Mouse (Mus musculus): ENCODE measurements at regions not wholly inside any gene's neighbourhood (a gene's known extent, or its start where the extent isn't known, plus 50 kb on each side); places are given as distances from the start of the nearest gene placed in this dataset.
A peak's percentile ranks its signal among the peaks of the same experiment; 100 is the strongest.

GRCm38 (mm10) chr5:118815783-118816182, 255.3 kb downstream of the Med13l start:
- DNase-seq = no peak

GRCm38 (mm10) chr5:118818294-118818693, 257.8 kb downstream of the Med13l start:
- DNase-seq = no peak

GRCm38 (mm10) chr5:118824791-118825190, 264.3 kb downstream of the Med13l start:
- DNase-seq = no peak

- DNase-seq = no peak
These were observed 268.7 kb downstream of the Med13l start for GRCm38 (mm10) chr5:118829031-118829698.

- no peak for DNase-seq
These were observed 272.2 kb downstream of the Med13l start for GRCm38 (mm10) chr5:118832701-118833100.

GRCm38 (mm10) chr5:118834129-118834528, 273.6 kb downstream of the Med13l start:
- DNase-seq = no peak

GRCm38 (mm10) chr5:118837001-118837400, 276.5 kb downstream of the Med13l start:
- no peak for DNase-seq

GRCm38 (mm10) chr5:118838421-118838820, 277.9 kb downstream of the Med13l start:
- DNase-seq = no peak

- DNase-seq = no peak
These were observed 279.4 kb downstream of the Med13l start for GRCm38 (mm10) chr5:118839916-118840315.

- no peak for DNase-seq
These were observed 280.9 kb downstream of the Med13l start for GRCm38 (mm10) chr5:118841210-118842016.

GRCm38 (mm10) chr5:118842017-118842396, 281.5 kb downstream of the Med13l start:
- peak in 1 of 2 experiments; percentile 13 for DNase-seq

GRCm38 (mm10) chr5:118857001-118857400, 296.5 kb downstream of the Med13l start:
- DNase-seq = no peak

GRCm38 (mm10) chr5:118861143-118861847, 300.8 kb downstream of the Med13l start:
- no peak for DNase-seq

GRCm38 (mm10) chr5:118867511-118867910, 307.0 kb downstream of the Med13l start:
- DNase-seq = no peak

- no peak for DNase-seq
These were observed 308.9 kb downstream of the Med13l start for GRCm38 (mm10) chr5:118869330-118869729.

- no peak for DNase-seq
These were observed 313.4 kb downstream of the Med13l start for GRCm38 (mm10) chr5:118873871-118874270.

GRCm38 (mm10) chr5:118875096-118875637, 314.7 kb downstream of the Med13l start:
- no peak for DNase-seq

GRCm38 (mm10) chr5:118876586-118877312, 316.3 kb downstream of the Med13l start:
- DNase-seq = no peak

- peak; percentile 25 to 36 for DNase-seq
These were observed 316.8 kb downstream of the Med13l start for GRCm38 (mm10) chr5:118877313-118877669.

GRCm38 (mm10) chr5:118877831-118878230, 317.4 kb downstream of the Med13l start:
- no peak for DNase-seq

GRCm38 (mm10) chr5:118878722-118879121, 318.2 kb downstream of the Med13l start:
- DNase-seq = no peak

- peak; percentile 53 to 68 for DNase-seq
These were observed 319.5 kb downstream of the Med13l start for GRCm38 (mm10) chr5:118879808-118880478.

Data from lung, adult 18-20 months (tissue).